Mouse (Mus musculus) bone marrow, adult 2 months (tissue): ENCODE data around the gene Rad51b. TPM values are rescaled to one million over a fixed set of nuclear protein-coding genes. Genes with fewer than 3 reads are reported as not detected.

Experiments
- H3K27ac ChIP-seq: fragments of 200-500 bp; 2 replicates; pipeline ENCODE4 v1.5.1; 2012; ENCODE audit warnings: low read depth, mild to moderate bottlenecking, control low read depth, inconsistent platforms, low read length; ENCODE audit not compliant: control insufficient read depth, poor library complexity, insufficient read depth
- H3K4me1 ChIP-seq: fragments of 200-500 bp; 2 replicates; pipeline ENCODE4 v1.6.1; 2011; ENCODE audit warnings: low read length; ENCODE audit not compliant: control insufficient read depth, insufficient read depth
- H3K4me3 ChIP-seq: fragments of 200-500 bp; replicated peaks from 2 replicates; pipeline ENCODE3; 2011; ENCODE audit warnings: mild to moderate bottlenecking, low read depth, low read length, control low read depth; ENCODE audit not compliant: control insufficient read depth
- CTCF ChIP-seq: fragments of 200-500 bp; IDR thresholded peaks from 2 replicates; pipeline ENCODE4 v1.5.1; 2011; ENCODE audit warnings: low read length, control low read depth; ENCODE audit not compliant: control insufficient read depth, insufficient read depth
- POLR2A ChIP-seq: fragments of 200-500 bp; IDR thresholded peaks from 2 replicates; pipeline ENCODE4 v1.6.1; 2011; ENCODE audit warnings: low read depth, mild to moderate bottlenecking, control low read depth, low read length, borderline replicate concordance; ENCODE audit not compliant: control insufficient read depth
- WGBS: fragments of 180-500 bp; shearing (Covaris S2); methylation state at CpG from one replicate; pipeline ENCODE4 v1.1.7; 2018; 5-methylcytosine and 5-hydroxymethylcytosine counted together
- polyA plus RNA-seq: library from polyadenylated mRNA; stranded (reverse); fragments of >200 nt; gene quantifications from 2 replicates; pipeline ENCODE4 v1.2.4, GENCODE M21; 2011; ENCODE audit warnings: low replicate concordance; ENCODE audit not compliant: missing spikeins, insufficient read depth, insufficient read length

The Rad51b gene
- polyA plus RNA-seq, 1 experiment, result 2.3 TPM

DNA sequence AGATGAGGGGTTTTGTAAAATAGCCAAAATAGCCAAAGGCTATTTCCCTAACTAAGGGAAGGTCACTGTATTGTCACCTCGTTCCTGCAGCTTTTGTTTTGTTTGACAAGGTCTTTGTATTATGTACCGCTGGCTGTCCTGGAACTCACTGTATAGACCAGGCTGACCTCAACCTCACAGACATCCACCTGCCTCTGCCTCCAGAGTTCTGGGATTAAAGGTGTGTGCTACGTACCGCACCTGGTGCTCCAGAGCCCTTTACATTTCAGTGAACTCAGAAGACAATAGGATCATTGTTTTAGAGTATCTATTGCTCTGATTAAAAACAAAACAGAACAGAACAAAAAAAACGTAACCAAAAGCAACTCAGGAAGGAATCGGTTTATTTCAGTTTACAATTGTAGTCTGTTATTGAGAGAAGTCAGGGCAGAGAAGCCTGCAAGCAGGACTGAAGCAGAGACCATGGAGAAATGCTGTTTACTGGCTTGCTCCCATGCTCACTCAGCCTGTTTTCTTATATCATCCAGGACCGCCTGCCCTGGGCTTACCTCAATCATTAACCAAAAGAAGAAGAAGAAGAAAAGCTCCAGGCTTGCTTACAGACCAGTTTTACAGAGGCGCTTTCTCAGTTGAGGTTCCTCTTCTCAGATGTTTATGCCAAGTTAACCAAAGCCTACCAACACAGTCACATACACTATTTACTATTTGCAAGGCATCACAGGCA is 251.7 kb downstream of the Rad51b start:
- TF ChIP-seq CTCF, result no peak
- no peak for TF ChIP-seq POLR2A
- WGBS, result 86% methylated on average over 8 of the region's 8 CpGs
- Histone ChIP-seq H3K4me1 (no peaks in the 10 kb centered on the region), H3K4me3 (no peak overlapping the region), H3K27ac (no peak overlapping the region)

DNA sequence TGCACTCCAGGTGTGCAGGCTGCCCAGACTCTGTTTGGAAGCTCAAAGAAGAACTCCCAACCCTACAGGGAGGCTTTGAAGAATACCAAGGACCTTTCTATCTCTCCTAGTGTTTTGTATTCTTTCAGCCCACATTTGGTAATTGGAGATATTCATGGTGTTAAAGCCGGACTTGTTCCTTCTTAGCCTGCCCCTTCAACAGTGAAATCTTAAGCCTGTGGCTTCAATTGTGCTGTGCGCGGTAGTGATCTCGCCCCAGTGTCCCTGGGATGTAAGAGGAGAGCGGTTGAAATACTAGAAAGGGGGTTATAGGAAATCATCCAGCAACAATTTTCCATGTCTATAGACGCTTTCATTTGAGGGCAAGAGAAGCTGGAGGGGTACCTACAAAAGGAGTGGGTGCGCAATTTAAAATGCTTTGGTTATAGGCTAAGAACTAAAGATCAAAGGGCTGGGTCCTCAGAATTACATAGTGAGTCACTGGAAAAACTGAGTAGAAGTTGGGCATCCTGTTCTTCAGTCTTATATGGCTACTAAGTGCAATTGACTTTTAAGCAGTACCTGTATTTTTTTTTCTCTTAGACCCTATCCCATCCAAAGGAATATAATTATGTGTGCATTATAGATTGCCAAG is 253.1 kb downstream of the Rad51b start:
- WGBS, result 88% methylated on average over 7 of the region's 7 CpGs
- TF ChIP-seq CTCF (no peak), POLR2A (no peak)
- Histone ChIP-seq H3K4me1 (no peaks in the 10 kb centered on the region), H3K4me3 (no peak overlapping the region), H3K27ac (no peak overlapping the region)

GRCm38 (mm10) chr12:79551274-79551673 is 254.2 kb downstream of the Rad51b start:
- TF ChIP-seq POLR2A (no peak), CTCF (no peak)
- H3K4me1 ChIP-seq, result no peaks in the 10 kb centered on the region
- no peak overlapping the region for H3K27ac ChIP-seq
- WGBS, result 50% methylated on average over 1 of the region's 1 CpGs
- H3K4me3 ChIP-seq, result no peak overlapping the region

DNA sequence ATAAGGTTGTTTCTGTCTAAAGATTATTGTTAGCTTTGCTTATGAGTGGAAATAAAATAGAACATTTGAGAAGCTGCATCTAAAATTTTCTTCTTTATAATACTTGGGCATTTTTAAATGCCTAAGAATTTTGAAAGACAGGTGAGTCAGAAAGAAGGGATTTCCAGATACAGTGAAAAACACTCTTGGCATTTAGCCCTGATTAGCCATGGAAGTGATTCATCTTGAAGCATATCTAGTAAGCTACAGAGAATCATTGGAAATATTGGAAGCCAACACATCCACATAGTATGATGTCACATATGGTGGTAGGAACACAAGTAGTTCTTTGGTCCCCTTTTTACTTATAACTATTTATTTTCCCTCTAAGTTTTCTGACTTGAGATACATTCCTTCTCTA is 256.0 kb downstream of the Rad51b start:
- Histone ChIP-seq H3K4me3 (no peak overlapping the region), H3K4me1 (no peaks in the 10 kb centered on the region), H3K27ac (no peak overlapping the region)
- TF ChIP-seq CTCF (no peak), POLR2A (no peak)

DNA sequence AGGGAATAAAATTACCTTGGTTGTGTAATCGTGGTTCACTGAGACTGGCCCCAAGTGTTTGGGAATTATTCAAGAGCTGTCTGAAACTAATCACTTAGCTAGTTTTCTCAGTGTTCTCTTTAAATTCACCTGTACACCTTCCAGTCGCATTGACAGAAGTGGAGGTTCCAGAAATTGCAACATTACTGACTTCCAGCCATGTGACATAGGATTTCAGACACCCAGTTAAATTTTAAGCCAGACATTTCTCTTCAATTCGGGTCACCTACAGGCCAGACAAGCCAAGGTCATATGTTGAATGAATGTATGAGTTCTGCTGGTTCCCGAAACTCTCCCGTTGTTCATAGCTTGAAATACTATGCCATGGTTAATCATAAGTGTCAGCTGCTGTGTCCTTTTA is 260.8 kb downstream of the Rad51b start:
- H3K4me3 ChIP-seq, result no peak overlapping the region
- TF ChIP-seq CTCF, result no peak
- TF ChIP-seq POLR2A, result no peak
- 76% methylated on average over 5 of the region's 5 CpGs for WGBS
- H3K4me1 ChIP-seq, result no peaks in the 10 kb centered on the region; the same call in 1 of the 2 replicates
- no peak overlapping the region for H3K27ac ChIP-seq

DNA sequence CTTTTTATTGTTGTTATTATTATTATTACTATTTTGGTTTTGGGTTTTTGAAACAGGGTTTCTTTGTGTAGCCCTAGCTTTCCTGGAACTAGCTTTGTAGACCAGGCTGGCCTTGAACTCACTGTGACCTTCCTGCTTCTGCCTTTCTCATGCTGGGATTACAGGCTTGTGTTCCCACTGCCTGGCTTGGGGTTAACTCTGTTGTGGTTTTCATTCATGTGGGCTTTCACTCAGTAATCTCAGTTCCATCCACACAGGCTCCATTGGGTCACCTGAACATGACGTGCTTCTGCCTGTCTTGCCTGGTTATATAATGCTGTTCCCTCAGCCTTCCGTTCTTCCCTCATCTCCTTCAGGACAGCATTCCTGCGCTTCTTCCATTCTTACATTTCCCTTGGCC is 261.6 kb downstream of the Rad51b start:
- Histone ChIP-seq H3K4me3 (no peak overlapping the region), H3K27ac (no peak overlapping the region), H3K4me1 (no peaks in the 10 kb centered on the region; the same call in 1 of the 2 replicates)
- no peak for TF ChIP-seq POLR2A
- WGBS, result 87% methylated on average over 3 of the region's 3 CpGs

GRCm38 (mm10) chr12:79559410-79560015 is 262.4 kb downstream of the Rad51b start:
- Histone ChIP-seq H3K4me3 (no peak overlapping the region), H3K27ac (no peak overlapping the region), H3K4me1 (no peaks in the 10 kb centered on the region; the same call in 1 of the 2 replicates)
- WGBS, result 73% methylated on average over 4 of the region's 4 CpGs
- TF ChIP-seq CTCF, result no peak
- TF ChIP-seq POLR2A, result no peak

DNA sequence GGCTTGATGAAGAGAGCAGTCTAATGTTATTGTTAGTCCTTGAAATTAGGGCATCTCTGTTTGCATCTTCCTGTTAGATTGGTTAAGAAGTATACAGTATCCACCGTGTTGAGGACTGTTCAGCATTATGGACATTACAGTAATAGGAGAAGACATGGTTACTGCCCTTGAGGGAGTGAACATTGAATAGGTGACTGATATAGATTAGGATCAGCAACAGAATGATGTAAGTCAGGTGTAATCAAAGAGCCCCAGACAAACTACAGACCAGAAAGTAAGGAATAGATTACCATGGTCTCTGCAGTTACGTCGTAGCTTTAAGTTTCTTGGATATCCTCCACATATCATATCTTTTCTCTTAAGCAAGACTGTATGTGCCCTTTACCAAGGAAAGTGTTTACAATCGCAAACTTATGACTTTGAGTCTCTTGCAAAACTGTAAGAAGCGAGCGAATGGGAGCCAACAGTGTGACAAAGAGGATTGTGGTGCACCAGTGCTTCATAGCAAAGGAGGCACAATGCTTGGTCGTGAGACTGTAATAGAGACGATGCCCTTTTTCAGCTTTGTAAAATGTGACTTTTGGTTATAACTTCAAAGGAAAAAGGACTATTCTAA is 263.1 kb downstream of the Rad51b start:
- no peak overlapping the region for H3K27ac ChIP-seq
- H3K4me3 ChIP-seq, result no peak overlapping the region
- H3K4me1 ChIP-seq, result no peaks in the 10 kb centered on the region; the same call in 1 of the 2 replicates
- TF ChIP-seq POLR2A (no peak), CTCF (no peak)
- 81% methylated on average over 8 of the region's 8 CpGs for WGBS
